Mouse (Mus musculus) hindbrain, embryonic 14.5 days (tissue): ENCODE results near the gene Afdn. TPM values are rescaled to one million over a fixed set of nuclear protein-coding genes. Genes with fewer than 3 reads are reported as not detected.

Experiments
- ATAC-seq: fragments of 200-750 bp; cut with Nextera tagmentation; 2 replicates; pipeline ENCODE4 v1.8.0; 2017; ENCODE audit warnings: moderate number of reproducible peaks, mild to moderate bottlenecking, moderate TSS enrichment, moderate library complexity; ENCODE audit not compliant: low FRiP score
- DNase-seq: peaks from one replicate; pipeline ENCODE4 v3.0.0-alpha.2; 2015; ENCODE audit warnings: low spot score
- H3K27ac ChIP-seq: fragments of 300-500 bp; sonication (generic); 2 replicates; pipeline ENCODE4 v1.5.1; 2014; ENCODE audit warnings: mild to moderate bottlenecking, moderate library complexity
- H3K27me3 ChIP-seq: fragments of 300-500 bp; sonication (generic); 2 replicates; pipeline ENCODE4 v1.6.1; 2014; ENCODE audit warnings: mild to moderate bottlenecking, low read length, mixed read lengths; ENCODE audit not compliant: control insufficient read depth, insufficient read depth
- H3K36me3 ChIP-seq: fragments of 300-500 bp; sonication (generic); replicated peaks from 2 replicates; pipeline ENCODE4 v1.6.1; 2014; ENCODE audit not compliant: control insufficient read depth, insufficient read depth
- H3K4me1 ChIP-seq: fragments of 300-500 bp; sonication (generic); replicated peaks from 2 replicates; pipeline ENCODE4 v1.6.1; 2014; ENCODE audit warnings: antibody characterized with exemption, low read length, mixed read lengths; ENCODE audit not compliant: control insufficient read depth, insufficient read depth
- H3K4me2 ChIP-seq: fragments of 300-500 bp; sonication (generic); replicated peaks from 2 replicates; pipeline ENCODE4 v1.6.1; 2014; ENCODE audit warnings: mild to moderate bottlenecking, moderate library complexity
- H3K4me3 ChIP-seq: fragments of 300-500 bp; sonication (generic); replicated peaks from 2 replicates; pipeline ENCODE4 v1.5.1; 2014; ENCODE audit warnings: mild to moderate bottlenecking, low read length
- H3K9ac ChIP-seq: fragments of 300-500 bp; sonication (generic); 2 replicates; pipeline ENCODE4 v1.6.1; 2014
- H3K9me3 ChIP-seq: fragments of 300-500 bp; sonication (generic); 2 replicates; pipeline ENCODE4 v1.6.1; 2016; ENCODE audit warnings: low read length; ENCODE audit not compliant: control insufficient read depth
- WGBS: fragments of 180-500 bp; shearing (Covaris S2); extraction: QIAGEN DNeasy Blood & Tissue Kit; methylation state at CpG from one replicate; pipeline ENCODE4 v1.1.7; 2014; 5-methylcytosine and 5-hydroxymethylcytosine counted together
- polyA plus RNA-seq: library from polyadenylated mRNA; unstranded; fragments of >200 nt; fragmentation: Nextera tagmentation; extraction: Ambion mirVana; gene quantifications from 2 replicates; pipeline ENCODE4 v1.2.1, GENCODE M21; 2014

Afdn gene
- polyA plus RNA-seq, 1 experiment from 2014 or later: 140 TPM

- no peaks in the 10 kb centered on the region for H3K36me3 ChIP-seq
- no peak overlapping the region for H3K4me2 ChIP-seq
- no peaks in the 10 kb centered on the region for H3K27me3 ChIP-seq
- ATAC-seq (no peak), DNase-seq (no peak)
- no peaks in the 10 kb centered on the region for H3K4me1 ChIP-seq
- no peak overlapping the region for H3K27ac ChIP-seq
- no peak overlapping the region for H3K9ac ChIP-seq
- no peaks in the 10 kb centered on the region for H3K9me3 ChIP-seq
- H3K4me3 ChIP-seq: no peak overlapping the region
- WGBS: 91% methylated on average over 5 of the region's 5 CpGs
Measured at GRCm38 (mm10) chr17:13735057-13735456, 25.3 kb upstream of the Afdn start.

DNA sequence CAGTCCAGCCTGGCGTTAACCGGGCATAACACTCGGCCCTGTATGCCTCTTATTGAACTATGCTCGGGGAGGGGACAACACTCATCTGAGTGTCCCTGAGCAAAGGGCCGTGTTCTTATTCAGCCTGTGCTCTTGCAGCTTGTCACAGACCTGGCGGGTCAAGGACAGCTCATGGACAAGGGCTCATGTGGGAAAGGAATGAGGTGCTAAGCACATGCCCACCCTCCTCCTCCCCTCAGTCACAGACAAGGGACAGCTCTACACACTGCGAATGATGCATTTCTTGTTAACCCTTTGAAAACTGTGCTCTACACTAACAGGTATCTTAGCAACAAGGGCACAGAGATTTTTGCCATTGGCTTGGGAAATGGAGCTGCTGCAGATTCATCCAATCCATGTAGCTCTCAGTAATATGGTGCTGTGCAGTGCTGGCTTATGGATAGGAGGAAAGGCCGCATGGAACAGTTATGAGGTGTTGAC is 24.5 kb upstream of the Afdn start:
- 78% methylated on average over 8 of the region's 8 CpGs for WGBS
- Histone ChIP-seq H3K4me1 (no peaks in the 10 kb centered on the region), H3K9ac (no peak overlapping the region), H3K4me3 (no peak overlapping the region), H3K27me3 (no peaks in the 10 kb centered on the region), H3K36me3 (no peaks in the 10 kb centered on the region), H3K27ac (no peak overlapping the region), H3K4me2 (no peak overlapping the region), H3K9me3 (no peaks in the 10 kb centered on the region)
- no peak for DNase-seq
- 0 out of 2 replicates have a peak, but pooled peaks have one; percentile 42 for ATAC-seq

GRCm38 (mm10) chr17:13737336-13737735 is 23.0 kb upstream of the Afdn start:
- Histone ChIP-seq H3K4me3 (no peak overlapping the region), H3K4me2 (no peak overlapping the region), H3K4me1 (no peaks in the 10 kb centered on the region), H3K9ac (no peak overlapping the region), H3K36me3 (no peaks in the 10 kb centered on the region), H3K9me3 (no peaks in the 10 kb centered on the region), H3K27me3 (no peaks in the 10 kb centered on the region), H3K27ac (0 out of 2 replicates have a peak overlapping the region, but pooled peaks have one; percentile 14)
- WGBS: 63% methylated on average over 6 of the region's 6 CpGs
- DNase-seq (no peak), ATAC-seq (peak; percentile 36; the same call in 1 of the 2 replicates)

DNA sequence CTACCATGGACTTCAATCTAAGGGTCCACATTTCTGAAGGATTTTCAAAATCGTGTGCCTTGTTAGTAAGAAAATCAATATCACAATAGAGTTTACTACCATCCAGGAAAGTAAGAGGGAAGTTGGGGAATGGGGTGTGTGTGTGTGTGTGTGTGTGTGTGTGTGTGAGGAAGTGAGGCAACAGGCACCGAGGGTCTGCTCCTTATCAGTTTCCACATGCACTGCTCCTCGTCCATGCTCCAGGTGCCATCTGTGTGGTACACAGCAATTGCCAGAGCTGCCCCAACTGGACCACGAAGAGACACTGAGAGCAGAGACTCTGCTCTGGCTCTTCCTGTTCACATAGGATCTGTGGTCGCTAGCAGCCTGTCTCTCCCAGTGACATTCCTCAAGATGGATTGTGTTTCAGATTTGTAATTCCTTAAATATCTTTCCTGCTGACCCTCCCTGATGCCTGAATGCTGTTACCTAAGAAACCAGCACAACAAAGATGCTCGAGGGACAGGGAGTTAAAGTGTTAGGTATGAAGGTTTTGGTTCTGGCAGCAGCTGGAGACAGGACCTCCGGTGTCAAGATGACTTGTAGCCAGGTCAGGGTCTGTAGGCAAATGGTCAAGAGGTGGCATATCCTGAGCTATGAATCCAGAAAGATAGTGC is 22.1 kb upstream of the Afdn start:
- no peaks in the 10 kb centered on the region for H3K27me3 ChIP-seq
- no peak overlapping the region for H3K9ac ChIP-seq
- no peaks in the 10 kb centered on the region for H3K4me1 ChIP-seq
- no peak overlapping the region for H3K27ac ChIP-seq
- H3K36me3 ChIP-seq: no peaks in the 10 kb centered on the region
- DNase-seq: no peak
- H3K9me3 ChIP-seq: no peaks in the 10 kb centered on the region
- no peak overlapping the region for H3K4me3 ChIP-seq
- no peak for ATAC-seq
- H3K4me2 ChIP-seq: no peak overlapping the region
- WGBS: 72% methylated on average over 7 of the region's 7 CpGs

DNA sequence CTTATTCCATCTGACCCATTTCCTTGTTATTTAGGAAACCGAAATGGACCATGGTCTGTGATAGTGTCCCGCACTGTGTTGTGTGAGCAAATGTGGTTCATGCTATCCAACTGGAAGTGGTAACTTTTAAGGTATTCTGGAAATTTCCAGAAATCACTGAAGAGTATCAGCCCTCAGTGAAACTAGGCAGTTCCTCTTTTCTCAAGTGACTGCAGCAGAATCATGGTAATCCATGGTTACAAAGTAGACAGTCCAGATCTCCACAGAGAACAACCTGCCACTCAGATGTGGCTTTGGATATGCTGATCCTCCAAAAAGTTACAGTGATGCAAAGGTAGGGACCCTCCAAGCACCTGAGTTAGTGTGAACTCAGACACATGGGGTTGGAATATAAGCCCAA is 21.4 kb upstream of the Afdn start:
- DNase-seq: no peak
- Histone ChIP-seq H3K4me1 (no peaks in the 10 kb centered on the region), H3K36me3 (no peaks in the 10 kb centered on the region), H3K9ac (no peak overlapping the region), H3K4me2 (no peak overlapping the region), H3K4me3 (no peak overlapping the region), H3K27ac (no peak overlapping the region), H3K27me3 (no peaks in the 10 kb centered on the region), H3K9me3 (no peaks in the 10 kb centered on the region)
- WGBS: 93% methylated on average over 2 of the region's 2 CpGs
- ATAC-seq: no peak

DNA sequence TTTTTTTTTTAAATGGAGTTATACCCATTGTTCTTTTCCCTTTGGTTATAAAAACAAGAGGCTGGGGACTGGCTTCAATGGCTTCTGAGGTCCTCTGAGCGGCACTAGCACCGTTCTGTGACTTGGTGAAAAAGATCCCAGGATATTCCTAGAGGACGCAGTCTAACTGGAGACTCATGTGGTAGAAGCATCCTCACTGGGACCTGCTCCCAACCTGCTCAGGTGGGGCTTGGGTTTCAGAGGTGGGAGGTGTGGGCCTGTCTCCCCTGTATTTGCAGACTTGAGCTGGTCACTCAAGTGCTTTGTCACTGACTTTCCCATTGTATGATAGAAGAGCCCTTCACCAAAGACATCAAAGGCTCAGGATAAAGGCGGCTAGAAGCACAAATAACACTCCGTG is 20.4 kb upstream of the Afdn start:
- ATAC-seq (no peak), DNase-seq (no peak)
- H3K4me2 ChIP-seq: no peak overlapping the region
- no peak overlapping the region for H3K9ac ChIP-seq
- WGBS: 71% methylated on average over 5 of the region's 5 CpGs
- H3K4me1 ChIP-seq: no peaks in the 10 kb centered on the region
- no peaks in the 10 kb centered on the region for H3K27me3 ChIP-seq
- H3K27ac ChIP-seq: no peak overlapping the region
- no peak overlapping the region for H3K4me3 ChIP-seq
- no peaks in the 10 kb centered on the region for H3K9me3 ChIP-seq
- no peaks in the 10 kb centered on the region for H3K36me3 ChIP-seq

- Histone ChIP-seq H3K9me3 (no peaks in the 10 kb centered on the region), H3K4me1 (no peaks in the 10 kb centered on the region), H3K9ac (no peak overlapping the region), H3K27me3 (no peaks in the 10 kb centered on the region), H3K27ac (no peak overlapping the region), H3K36me3 (no peaks in the 10 kb centered on the region), H3K4me2 (no peak overlapping the region), H3K4me3 (no peak overlapping the region)
- ATAC-seq (no peak), DNase-seq (no peak)
- 76% methylated on average over 2 of the region's 2 CpGs for WGBS
Measured at GRCm38 (mm10) chr17:13740796-13741195, 19.5 kb upstream of the Afdn start.

GRCm38 (mm10) chr17:13741611-13742010 is 18.7 kb upstream of the Afdn start:
- no peaks in the 10 kb centered on the region for H3K9me3 ChIP-seq
- H3K4me3 ChIP-seq: no peak overlapping the region
- no peaks in the 10 kb centered on the region for H3K27me3 ChIP-seq
- H3K36me3 ChIP-seq: no peaks in the 10 kb centered on the region
- ATAC-seq (no peak), DNase-seq (no peak)
- WGBS: 86% methylated on average over 7 of the region's 7 CpGs
- no peak overlapping the region for H3K9ac ChIP-seq
- H3K4me1 ChIP-seq: no peaks in the 10 kb centered on the region
- H3K27ac ChIP-seq: no peak overlapping the region
- H3K4me2 ChIP-seq: no peak overlapping the region

DNA sequence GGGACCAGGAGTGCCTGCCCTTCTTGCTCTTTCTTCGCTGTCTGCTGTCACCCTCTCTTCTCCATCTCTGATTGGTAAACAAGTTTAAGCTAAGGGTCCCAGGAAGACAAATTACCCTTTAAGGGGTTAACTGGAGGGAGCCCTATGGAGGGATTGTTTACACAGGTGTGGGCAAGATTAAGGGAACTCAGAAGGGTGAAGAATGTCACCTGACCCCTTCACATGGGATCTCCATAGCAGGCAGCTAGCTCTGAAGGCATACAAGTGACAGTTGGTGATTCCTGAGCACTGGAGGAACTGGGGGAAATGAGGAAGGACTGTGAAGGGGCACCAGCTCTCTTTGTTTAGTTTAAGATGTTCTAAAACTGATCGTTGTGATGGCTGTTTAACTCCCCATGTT is 18.0 kb upstream of the Afdn start:
- Histone ChIP-seq H3K27ac (no peak overlapping the region), H3K36me3 (no peaks in the 10 kb centered on the region), H3K4me1 (no peaks in the 10 kb centered on the region), H3K4me2 (no peak overlapping the region), H3K4me3 (no peak overlapping the region), H3K27me3 (no peaks in the 10 kb centered on the region), H3K9me3 (no peaks in the 10 kb centered on the region), H3K9ac (no peak overlapping the region)
- ATAC-seq: no peak
- no peak for DNase-seq
- WGBS: 49% methylated on average over 2 of the region's 2 CpGs
